Mouse (Mus musculus) megakaryocyte, embryonic 14.5 days (primary cell): Measurements from ENCODE around the gene Frmd6. TPM values are rescaled to one million over a fixed set of nuclear protein-coding genes. Genes with fewer than 3 reads are reported as not detected.

ENCODE experiments used
- H3K27me3 ChIP-seq: replicated peaks from 2 replicates; pipeline ENCODE3; 2012; ENCODE audit warnings: inconsistent platforms
- H3K36me3 ChIP-seq: replicated peaks from 2 replicates; pipeline ENCODE3; 2012; ENCODE audit warnings: low read length, inconsistent platforms, mixed read lengths
- H3K4me1 ChIP-seq: 2 replicates; pipeline ENCODE4 v1.6.1; 2012; ENCODE audit warnings: inconsistent platforms
- H3K4me3 ChIP-seq: replicated peaks from 2 replicates; pipeline ENCODE3; 2012; ENCODE audit warnings: moderate library complexity, mild to moderate bottlenecking, inconsistent platforms
- H3K9me3 ChIP-seq: 2 replicates; pipeline ENCODE4 v1.6.1; 2012; ENCODE audit warnings: inconsistent platforms
- FLI1 ChIP-seq: IDR thresholded peaks from 2 replicates; pipeline ENCODE4 v1.6.1; 2012; ENCODE audit warnings: low read length, inconsistent platforms, mixed read lengths
- GATA1 ChIP-seq: IDR thresholded peaks from 3 replicates; pipeline ENCODE4 v1.6.1; 2012; ENCODE audit warnings: mixed read lengths, low read length, inconsistent platforms, borderline replicate concordance
- polyA plus RNA-seq: library from polyadenylated mRNA; stranded (reverse); fragments of >175 nt; gene quantifications from 2 replicates; pipeline ENCODE4 v1.2.3, GENCODE M21; 2012; ENCODE audit warnings: low replicate concordance; ENCODE audit not compliant: insufficient read depth

The Frmd6 gene
- polyA plus RNA-seq, 1 experiment: 4.0 TPM

- TF ChIP-seq GATA1: no peak
- no peak for TF ChIP-seq FLI1
- H3K4me3 ChIP-seq: no peak overlapping the region
- H3K4me1 ChIP-seq: peaks cover 29% of the 10 kb centered on the region
- no peaks in the 10 kb centered on the region for H3K27me3 ChIP-seq
- H3K9me3 ChIP-seq: no peaks in the 10 kb centered on the region
- peaks cover 77% of the 10 kb centered on the region for H3K36me3 ChIP-seq
Measured at GRCm38 (mm10) chr12:70944181-70944580, 118.9 kb downstream of the Frmd6 start.

- Histone ChIP-seq H3K36me3 (peaks cover 77% of the 10 kb centered on the region), H3K4me1 (peaks cover 23% of the 10 kb centered on the region), H3K27me3 (no peaks in the 10 kb centered on the region), H3K4me3 (no peak overlapping the region), H3K9me3 (no peaks in the 10 kb centered on the region)
- no peak for TF ChIP-seq GATA1
Measured at GRCm38 (mm10) chr12:70946585-70947256, 121.4 kb downstream of the Frmd6 start.

Other genes starting within 250 kb of the Frmd6 start
- 1.4 and 1.9 TPM in 2 replicates for gene Actr10, start 112.3 kb downstream of the Frmd6 start, polyA plus RNA-seq
- 6.6 and 16.5 TPM in 2 replicates for gene Psma3, start 149.1 kb downstream of the Frmd6 start, polyA plus RNA-seq
- gene Arid4a, start 190.5 kb downstream of the Frmd6 start, polyA plus RNA-seq: 1.4 and 10.2 TPM in 2 replicates